Mouse (Mus musculus): ENCODE results near the gene Wdtc1. TPM values are rescaled to one million over a fixed set of nuclear protein-coding genes. Genes with fewer than 3 reads are reported as not detected.

Wdtc1 gene
- total and polyA plus RNA-seq, 3 experiments: 13.2 to 35.3 TPM; not detected in 1

DNA sequence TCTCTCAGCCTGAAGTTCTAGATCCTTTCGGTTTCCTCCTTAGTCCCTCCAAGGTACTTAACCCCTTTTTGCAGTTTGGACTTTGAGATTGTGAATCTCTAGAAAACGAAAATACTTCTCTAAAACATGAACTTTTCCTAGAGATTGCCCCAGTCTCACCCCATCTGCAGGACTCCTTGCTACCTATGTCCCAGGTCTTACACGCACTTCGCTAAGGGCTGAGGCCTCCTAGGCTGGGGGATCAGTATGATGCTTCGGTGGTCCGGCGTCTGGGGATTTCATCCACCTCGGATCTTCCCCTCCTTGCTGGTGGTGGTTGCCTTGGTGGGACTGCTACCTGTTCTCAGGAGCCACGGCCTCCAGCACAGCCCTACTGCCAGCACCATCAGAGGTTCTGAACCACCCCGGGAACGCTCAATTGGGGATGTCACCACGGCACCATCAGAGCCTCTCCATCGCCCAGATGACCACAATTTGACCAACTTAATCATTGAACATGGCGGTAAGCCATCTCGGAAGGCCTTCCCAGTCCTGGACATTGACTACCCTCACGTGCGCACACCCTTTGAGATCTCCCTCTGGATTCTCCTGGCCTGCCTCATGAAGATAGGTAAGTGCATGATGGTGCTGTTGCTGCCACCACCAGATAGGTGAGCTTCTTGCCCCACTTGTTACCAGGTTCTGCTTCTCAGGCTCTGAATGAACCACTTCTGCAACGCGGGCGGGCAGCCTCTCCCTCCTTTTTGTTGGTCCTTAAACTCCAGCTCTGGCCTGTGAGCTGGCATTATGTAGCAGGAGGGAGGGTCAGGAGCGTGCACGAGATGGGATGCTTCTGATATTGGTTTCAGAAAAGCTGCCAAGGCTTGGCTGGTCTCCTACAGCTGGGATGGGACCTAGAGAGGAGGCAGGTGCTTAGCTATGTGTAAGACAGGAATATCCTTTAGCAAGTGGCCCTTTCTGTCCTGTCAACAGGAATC lies 17.3 kb upstream of the Wdtc1 start:
- Histone ChIP-seq H3K9ac (ENCODE audit: control insufficient read depth, low read depth, low read length, poor library complexity, severe bottlenecking) (peak overlapping the region; percentile 76), H3K36me3 (ENCODE audit: control insufficient read depth in 1 of 2, insufficient read depth in 2 of 2, low read length in 2 of 2) (peaks cover 0 to 37% of the 10 kb centered on the region in 2 experiments; a peak in 2 of 4 replicates), H3K27ac (ENCODE audit: control insufficient read depth, low read depth, low read length) (no peak overlapping the region), H3K4me1 (ENCODE audit: control insufficient read depth in 1 of 2, insufficient read depth in 2 of 2, low read length in 2 of 2) (peaks cover 21 to 47% of the 10 kb centered on the region in 2 experiments), H3K4me3 (ENCODE audit: control insufficient read depth in 1 of 2, insufficient read depth in 1 of 2, low read depth in 2 of 2, low read length in 2 of 2) (peak overlapping the region; percentile 70), H3K9me3 (replicated peaks; ENCODE audit: insufficient read depth, low read length) (no peaks in the 10 kb centered on the region), H3K27me3 (ENCODE audit: control insufficient read depth in 1 of 2, insufficient read depth in 2 of 2, low read length in 2 of 2) (no peaks in the 10 kb centered on the region), H3K79me2 (ENCODE audit: control insufficient read depth, insufficient read depth, low read length, poor library complexity) (peaks cover 31% of the 10 kb centered on the region)
- TF ChIP-seq MAX (IDR thresholded peaks at IDR 0.05; ENCODE audit: low read length) (0 out of 2 replicates have a peak, but pooled peaks have one; percentile 25), MYB (IDR thresholded peaks at IDR 0.05; ENCODE audit: low read depth, low read length) (no peak), ZNF384 (IDR thresholded peaks at IDR 0.05; ENCODE audit: low read depth, low read length) (no peak), MXI1 (IDR thresholded peaks at IDR 0.05; ENCODE audit: low read depth, low read length) (peak; percentile 38), CHD1 (IDR thresholded peaks at IDR 0.05; ENCODE audit: low read depth, low read length) (0 out of 2 replicates have a peak, but pooled peaks have one; percentile 24), TAL1 (IDR thresholded peaks at IDR 0.05; ENCODE audit: low read length) (peak; percentile 48), TCF12 (IDR thresholded peaks at IDR 0.05; ENCODE audit: low read depth, low read length) (0 out of 2 replicates have a peak, but pooled peaks have one; percentile 10), BHLHE40 (IDR thresholded peaks at IDR 0.05; ENCODE audit: borderline replicate concordance, low read depth, low read length) (peak; percentile 76)
- DNase-seq (ENCODE audit: low read depth, low spot score): peak; percentile 58

DNA sequence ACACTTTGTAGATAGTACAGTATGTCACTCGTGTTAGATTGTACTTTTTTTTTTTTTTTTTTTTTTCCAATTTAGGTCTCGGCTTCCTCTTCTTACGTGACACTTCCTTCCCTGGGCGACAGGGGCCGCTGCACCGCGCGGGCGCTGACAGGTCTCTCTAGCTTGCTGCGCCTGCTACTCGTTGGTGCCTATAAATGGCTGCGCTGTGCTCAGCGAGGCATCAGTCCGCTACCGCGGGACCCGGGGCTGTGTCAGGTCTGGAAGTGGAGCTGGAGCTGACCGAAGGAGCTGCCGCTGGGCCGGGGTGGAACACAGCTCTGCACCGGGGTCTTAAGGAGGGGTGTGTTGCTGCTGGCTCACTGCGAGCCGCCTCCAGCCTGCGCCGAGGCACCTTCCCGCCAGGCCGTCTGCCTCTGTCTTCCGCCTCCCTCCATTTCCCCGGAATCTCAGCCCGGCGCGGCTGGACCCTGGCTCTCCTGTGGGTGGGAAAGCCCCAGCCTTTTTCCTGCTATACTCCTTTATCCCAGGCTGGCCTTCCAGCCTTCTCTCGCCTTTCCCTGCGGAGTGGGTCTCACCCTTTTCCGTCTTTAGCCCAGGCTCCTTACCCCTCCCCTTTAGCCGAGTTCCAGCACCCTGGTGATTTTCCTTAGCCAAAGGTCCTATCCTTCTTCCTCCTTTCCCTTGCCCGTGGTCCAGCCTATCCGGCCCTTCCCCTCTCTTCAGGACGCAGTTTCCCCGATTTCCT lies 16.4 kb upstream of the Wdtc1 start, which contains the start of gene Slc9a1:
Gene Slc9a1 (plus strand): TSS at position 154 of the 745 bp plus-strand sequence.
- Histone ChIP-seq H3K27ac (ENCODE audit: control insufficient read depth, low read depth, low read length) (peak within 1 kb of the TSS; percentile 18), H3K4me3 (ENCODE audit: control insufficient read depth in 1 of 2, insufficient read depth in 1 of 2, low read depth in 2 of 2, low read length in 2 of 2) (peak within 1 kb of the TSS; percentile 70), H3K4me1 (ENCODE audit: control insufficient read depth in 1 of 2, insufficient read depth in 2 of 2, low read length in 2 of 2) (peaks cover 17 to 39% of the 10 kb centered on the region in 2 experiments), H3K9me3 (replicated peaks; ENCODE audit: insufficient read depth, low read length) (no peaks in the 10 kb centered on the region), H3K79me2 (ENCODE audit: control insufficient read depth, insufficient read depth, low read length, poor library complexity) (peaks cover 31% of the 10 kb centered on the region), H3K27me3 (ENCODE audit: control insufficient read depth in 1 of 2, insufficient read depth in 2 of 2, low read length in 2 of 2) (no peaks in the 10 kb centered on the region), H3K9ac (ENCODE audit: control insufficient read depth, low read depth, low read length, poor library complexity, severe bottlenecking) (peak within 1 kb of the TSS; percentile 76), H3K36me3 (ENCODE audit: control insufficient read depth in 1 of 2, insufficient read depth in 2 of 2, low read length in 2 of 2) (peaks cover 0 to 32% of the 10 kb centered on the region in 2 experiments; a peak in 2 of 4 replicates)
- DNase-seq (ENCODE audit: low read depth, low spot score): peak; percentile 96
- TF ChIP-seq POLR2AphosphoS5 (IDR thresholded peaks at IDR 0.05; ENCODE audit: borderline replicate concordance, low read depth, low read length) (peak; percentile 94), MEF2A (IDR thresholded peaks at IDR 0.05; ENCODE audit: extremely low read depth, insufficient replicate concordance, low read depth, low read length, poor library complexity, severe bottlenecking) (no peak), HCFC1 (IDR thresholded peaks at IDR 0.05; ENCODE audit: low read depth, low read length) (peak; percentile 90), CHD1 (IDR thresholded peaks at IDR 0.05; ENCODE audit: low read depth, low read length) (peak; percentile 83; the same call in 1 of the 2 replicates), ZNF384 (IDR thresholded peaks at IDR 0.05; ENCODE audit: low read depth, low read length) (peak; percentile 99), MAFK (IDR thresholded peaks at IDR 0.05; ENCODE audit: borderline replicate concordance, low read depth, low read length) (no peak), NRF1 (IDR thresholded peaks at IDR 0.05; ENCODE audit: insufficient read depth, low read depth, low read length, poor library complexity, severe bottlenecking) (no peak), POLR2A (IDR thresholded peaks at IDR 0.05; ENCODE audit: control insufficient read depth in 1 of 2, insufficient read depth in 1 of 2, low read depth in 1 of 2, low read length in 2 of 2, poor library complexity in 1 of 2) (peak; percentile 100), GATA1 (IDR thresholded peaks at IDR 0.05; ENCODE audit: low read depth, low read length) (no peak), MXI1 (IDR thresholded peaks at IDR 0.05; ENCODE audit: low read depth, low read length) (peak; percentile 67; the same call in 1 of the 2 replicates), MAX (IDR thresholded peaks at IDR 0.05; ENCODE audit: low read length) (no peak), MYC (IDR thresholded peaks at IDR 0.05; ENCODE audit: low read depth, low read length) (peak; percentile 73; the same call in 1 of the 2 replicates), ELF1 (IDR thresholded peaks at IDR 0.05; ENCODE audit: low read depth, low read length) (peak; percentile 61; the same call in 1 of the 2 replicates), JUND (IDR thresholded peaks at IDR 0.05; ENCODE audit: low read depth, low read length) (no peak), NELFE (IDR thresholded peaks at IDR 0.05; ENCODE audit: low read depth, low read length) (peak; percentile 100), TCF12 (IDR thresholded peaks at IDR 0.05; ENCODE audit: low read depth, low read length) (peak; percentile 92), MAZ (IDR thresholded peaks at IDR 0.05; ENCODE audit: low read depth, low read length) (peak; percentile 52), BHLHE40 (IDR thresholded peaks at IDR 0.05; ENCODE audit: borderline replicate concordance, low read depth, low read length) (no peak), TBP (IDR thresholded peaks at IDR 0.05; ENCODE audit: low read depth, low read length) (peak; percentile 99), ZKSCAN1 (IDR thresholded peaks at IDR 0.05; ENCODE audit: low read depth, low read length) (no peak), TAL1 (IDR thresholded peaks at IDR 0.05; ENCODE audit: low read length) (no peak), ETS1 (IDR thresholded peaks at IDR 0.05; ENCODE audit: low read depth, low read length) (peak; percentile 75; the same call in 1 of the 2 replicates), POLR2AphosphoS2 (IDR thresholded peaks at IDR 0.05; ENCODE audit: low read length) (peak; percentile 97), CTCF (IDR thresholded peaks at IDR 0.05 in 2 of 3, conservative IDR thresholded peaks at IDR 0.05 in 1 of 3; ENCODE audit: control insufficient read depth in 1 of 3, insufficient read depth in 1 of 3, low read depth in 2 of 3, low read length in 3 of 3, poor library complexity in 1 of 3, severe bottlenecking in 1 of 3) (peak; percentile 91 to 92 (median 92))

All from MEL (cell line).